ENCODE assay signal across 11 mouse cellular contexts in genomic region chr16:79176832-79177243, GRCm38 (mm10).
DNase-seq lines count a peak whose midpoint lies in the region; ATAC-seq lines count a peak whose summit lies in the region.
"Had no signal": no experiment of that assay in that cellular context is flagged by ENCODE, and none has a peak within 500 bp of the region (broad histone marks: within the 10 kb centered on the region; RNA-seq: fewer than 3 reads in every experiment).

No protein-coding gene starts in this region.

- H3K4me1 ChIP-seq in neural tube, embryonic 11.5 days (ENCODE audit: control insufficient read depth, insufficient read depth, low read length), result peaks cover 10% of the 10 kb centered on the region; the same call in 1 of the 2 replicates
- peaks cover 11% of the 10 kb centered on the region for H3K4me1 ChIP-seq in hindbrain, embryonic 13.5 days (replicated peaks)
- H3K4me1 ChIP-seq in midbrain, embryonic 11.5 days (ENCODE audit: control insufficient read depth, insufficient read depth, low read length), result no peaks in the 10 kb centered on the region
- H3K4me1 ChIP-seq: lung, embryonic 15.5 days had no signal

- no peaks in the 10 kb centered on the region for H3K27me3 ChIP-seq in neural tube, embryonic 11.5 days (ENCODE audit: control insufficient read depth, insufficient read depth, low read length)
- no peaks in the 10 kb centered on the region for H3K27me3 ChIP-seq in hindbrain, embryonic 13.5 days
- H3K27me3 ChIP-seq in midbrain, embryonic 11.5 days (ENCODE audit: control insufficient read depth, insufficient read depth, low read length), result no peaks in the 10 kb centered on the region
- H3K27me3 ChIP-seq: lung, embryonic 15.5 days had no signal

- 51% methylated on average over 6 of the region's 6 CpGs for whole genome bisulfite sequencing in neural tube, embryonic 11.5 days
- 37% methylated on average over 6 of the region's 6 CpGs for WGBS in hindbrain, embryonic 13.5 days
- 61% methylated on average over 6 of the region's 6 CpGs for WGBS in midbrain, embryonic 11.5 days

- no peak overlapping the region for H3K4me2 ChIP-seq in neural tube, embryonic 11.5 days (ENCODE audit: low read depth)
- peak overlapping the region; percentile 49 for H3K4me2 ChIP-seq in hindbrain, embryonic 13.5 days
- H3K4me2 ChIP-seq in midbrain, embryonic 11.5 days, result no peak overlapping the region
- H3K4me2 ChIP-seq: lung, embryonic 15.5 days had no signal

- H3K9me3 ChIP-seq in neural tube, embryonic 11.5 days (ENCODE audit: control insufficient read depth, low read length), result no peaks in the 10 kb centered on the region
- no peaks in the 10 kb centered on the region for H3K9me3 ChIP-seq in hindbrain, embryonic 13.5 days
- no peaks in the 10 kb centered on the region for H3K9me3 ChIP-seq in midbrain, embryonic 11.5 days (ENCODE audit: control insufficient read depth, low read length)
- H3K9me3 ChIP-seq: lung, embryonic 15.5 days had no signal

- H3K9ac ChIP-seq in neural tube, embryonic 11.5 days (ENCODE audit: low read length), result no peak overlapping the region
- H3K9ac ChIP-seq in hindbrain, embryonic 13.5 days, result peak overlapping the region; percentile 35; the same call in 1 of the 2 replicates
- no peak overlapping the region for H3K9ac ChIP-seq in midbrain, embryonic 11.5 days (ENCODE audit: low read length)
- H3K9ac ChIP-seq: lung, embryonic 15.5 days had no signal

- 0 out of 2 replicates have a peak overlapping the region, but pooled peaks have one; percentile 56 for H3K27ac ChIP-seq in neural tube, embryonic 11.5 days (ENCODE audit: low read depth, low read length)
- peak overlapping the region; percentile 50 for H3K27ac ChIP-seq in hindbrain, embryonic 13.5 days
- no peak overlapping the region for H3K27ac ChIP-seq in midbrain, embryonic 11.5 days (ENCODE audit: low read depth, low read length)
- H3K27ac ChIP-seq: lung, embryonic 15.5 days had no signal

- no peaks in the 10 kb centered on the region for H3K36me3 ChIP-seq in neural tube, embryonic 11.5 days (ENCODE audit: control insufficient read depth, insufficient read depth, low read length)
- H3K36me3 ChIP-seq in hindbrain, embryonic 13.5 days, result no peaks in the 10 kb centered on the region
- H3K36me3 ChIP-seq in midbrain, embryonic 11.5 days (ENCODE audit: control insufficient read depth, insufficient read depth, low read length), result no peaks in the 10 kb centered on the region
- H3K36me3 ChIP-seq: lung, embryonic 15.5 days had no signal

- no peak overlapping the region for H3K4me3 ChIP-seq in neural tube, embryonic 11.5 days (ENCODE audit: low read depth, low read length)
- H3K4me3 ChIP-seq in hindbrain, embryonic 13.5 days, result peak overlapping the region; percentile 16
- H3K4me3 ChIP-seq in midbrain, embryonic 11.5 days (ENCODE audit: low read depth, low read length), result no peak overlapping the region
- H3K4me3 ChIP-seq: lung, embryonic 15.5 days had no signal

- DNase-seq in neural tube, embryonic 11.5 days (ENCODE audit: low spot score), result peak; percentile 11
- DNase-seq in neural tube, embryonic 10.5 days (ENCODE audit: extremely low spot score, low spot score), result no peak
- DNase-seq in midbrain, embryonic 11.5 days (ENCODE audit: low spot score, missing footprints), result peak; percentile 81
- peak; percentile 74 for DNase-seq in retina, postnatal 1 day
- no peak for DNase-seq in right cerebral cortex, postnatal 36 days (ENCODE audit: low spot score in 2 of 2)
- DNase-seq in kidney, postnatal 4 days, result no peak
- DNase-seq in urinary bladder, postnatal 4 days (ENCODE audit: low spot score in 2 of 2), result no peak
- DNase-seq: left cerebral cortex, postnatal 4 days had no signal

- peak; percentile 58 for ATAC-seq in neural tube, embryonic 11.5 days (ENCODE audit: insufficient read depth, low FRiP score, low TSS enrichment)
- peak; percentile 64 for ATAC-seq in hindbrain, embryonic 13.5 days (ENCODE audit: low FRiP score)
- peak; percentile 76 for ATAC-seq in midbrain, embryonic 11.5 days (ENCODE audit: low FRiP score)
- ATAC-seq: intestine, postnatal 0 days had no signal

Comparison
In these comparisons a context has a peak if more than half of its experiments do, and no peak if none do; other contexts are left out.
1. DNase-seq: peak in neural tube, embryonic 11.5 days (single experiment), midbrain, embryonic 11.5 days (single experiment) and retina, postnatal 1 day (single experiment); none in neural tube, embryonic 10.5 days (single experiment), right cerebral cortex, postnatal 36 days (0 of 2), kidney, postnatal 4 days (0 of 2) and urinary bladder, postnatal 4 days (0 of 2).
2. Peak in every context shown above with its lines, with median percentiles within 50 percentile points of each other: ATAC-seq.